Mouse (Mus musculus) MEL (cell line): ENCODE results near the gene Rps15. TPM values are rescaled to one million over a fixed set of nuclear protein-coding genes. Genes with fewer than 3 reads are reported as not detected.

Experiments
- DNase-seq: peaks from one replicate; pipeline ENCODE4 v3.0.0; 2011; ENCODE audit warnings: low read depth, low spot score
- H3K27ac ChIP-seq: 2 replicates; pipeline ENCODE4 v1.5.1; 2012; ENCODE audit warnings: low read depth, mild to moderate bottlenecking, control low read depth, low read length, moderate library complexity; ENCODE audit not compliant: control insufficient read depth
- H3K27me3 ChIP-seq, 2 experiments: fragments of 150-350 bp in 1 of 2; sonication (generic) in 1 of 2; 2 replicates each; pipeline ENCODE4 v1.6.1; 2012; ENCODE audit warnings: low read length in 2 of 2, mild to moderate bottlenecking in 2 of 2, improper control_type of control experiment in 1 of 2, moderate library complexity in 1 of 2; ENCODE audit not compliant: insufficient read depth in 2 of 2, control insufficient read depth in 1 of 2
- H3K36me3 ChIP-seq, 2 experiments: 2 replicates each; pipeline ENCODE4 v1.6.1; 2012 to 2014; ENCODE audit warnings: low read length in 2 of 2, improper control_type of control experiment in 1 of 2, inconsistent platforms in 1 of 2, mild to moderate bottlenecking in 1 of 2; ENCODE audit not compliant: insufficient read depth in 2 of 2, control insufficient read depth in 1 of 2
- H3K4me1 ChIP-seq, 2 experiments: fragments of 150-350 bp in 1 of 2; sonication (generic) in 1 of 2; 2 replicates each; pipeline ENCODE4 v1.6.1; 2012; ENCODE audit warnings: low read length in 2 of 2, improper control_type of control experiment in 1 of 2, mild to moderate bottlenecking in 1 of 2; ENCODE audit not compliant: insufficient read depth in 2 of 2, control insufficient read depth in 1 of 2
- H3K4me3 ChIP-seq, 2 experiments: fragments of 150-350 bp in 1 of 2; sonication (generic) in 1 of 2; 2 replicates each; pipeline ENCODE4 v1.5.1; 2012; ENCODE audit warnings: low read depth in 2 of 2, low read length in 2 of 2, mild to moderate bottlenecking in 2 of 2, moderate library complexity in 2 of 2, control low read depth in 1 of 2, improper control_type of control experiment in 1 of 2; ENCODE audit not compliant: control insufficient read depth in 1 of 2, insufficient read depth in 1 of 2
- H3K79me2 ChIP-seq: 2 replicates; pipeline ENCODE4 v1.6.1; 2012; ENCODE audit warnings: mild to moderate bottlenecking, low read length, moderate library complexity; ENCODE audit not compliant: control insufficient read depth, poor library complexity, insufficient read depth
- H3K9ac ChIP-seq: 2 replicates; pipeline ENCODE4 v1.6.1; 2012; ENCODE audit warnings: low read depth, mild to moderate bottlenecking, control low read depth, low read length, moderate library complexity; ENCODE audit not compliant: control insufficient read depth, poor library complexity, severe bottlenecking
- H3K9me3 ChIP-seq: fragments of 150-350 bp; sonication (generic); replicated peaks from 2 replicates; pipeline ENCODE4 v1.6.1; 2012; ENCODE audit warnings: mild to moderate bottlenecking, low read length, improper control_type of control experiment, moderate library complexity; ENCODE audit not compliant: insufficient read depth
- JUND ChIP-seq: IDR thresholded peaks from 2 replicates; pipeline ENCODE4 v1.6.1; 2011; ENCODE audit warnings: low read depth, mild to moderate bottlenecking, improper control_type of control experiment, low read length
- MAFK ChIP-seq: IDR thresholded peaks from 2 replicates; pipeline ENCODE4 v1.6.1; 2011; ENCODE audit warnings: low read depth, mild to moderate bottlenecking, low read length, improper control_type of control experiment, borderline replicate concordance
- POLR2A ChIP-seq, 2 experiments: IDR thresholded peaks; 2 replicates each; pipeline ENCODE4 v1.6.1; 2011 to 2012; ENCODE audit warnings: low read length in 2 of 2, mild to moderate bottlenecking in 2 of 2, control low read depth in 1 of 2, improper control_type of control experiment in 1 of 2, low read depth in 1 of 2, moderate library complexity in 1 of 2; ENCODE audit not compliant: control insufficient read depth in 1 of 2, insufficient read depth in 1 of 2, poor library complexity in 1 of 2
- SIN3A ChIP-seq: IDR thresholded peaks from 2 replicates; pipeline ENCODE4 v1.6.1; 2012; ENCODE audit warnings: low read length, improper control_type of control experiment, inconsistent platforms
- TAL1 ChIP-seq: IDR thresholded peaks from 2 replicates; pipeline ENCODE4 v1.6.1; 2012; ENCODE audit warnings: mild to moderate bottlenecking, inconsistent platforms, low read length, moderate library complexity, mixed read lengths
- ZKSCAN1 ChIP-seq: IDR thresholded peaks from 2 replicates; pipeline ENCODE4 v1.6.1; 2012; ENCODE audit warnings: low read depth, mild to moderate bottlenecking, inconsistent platforms, low read length, improper control_type of control experiment, moderate library complexity
- polyA plus RNA-seq, 2 experiments: library from polyadenylated mRNA; stranded (reverse) in 1 of 2; unstranded in 1 of 2; fragments of >175 nt in 1 of 2; fragments of >200 nt in 1 of 2; gene quantifications; 2 replicates each; pipeline versions ENCODE4 v1.2.1 to v1.2.4; 2012; ENCODE audit warnings: low replicate concordance in 2 of 2, low read depth in 1 of 2; ENCODE audit not compliant: insufficient read length in 2 of 2, insufficient read depth in 1 of 2, missing spikeins in 1 of 2
- total RNA-seq: library from RNA; depleted of rRNA; stranded (reverse); fragments of 300-350 nt; gene quantifications from 2 replicates; pipeline ENCODE4 v1.2.3, GENCODE M21; 2012

The Rps15 gene
- total and polyA plus RNA-seq, 3 experiments: 1,331 to 4,320 (median 3,905) TPM

- no peaks in the 10 kb centered on the region for H3K9me3 ChIP-seq
- peaks cover 80% of the 10 kb centered on the region for H3K79me2 ChIP-seq
- peaks cover 3 to 20% of the 10 kb centered on the region in 2 experiments; a peak in 2 of 4 replicates for H3K4me1 ChIP-seq
- no peak for DNase-seq
- H3K4me3 ChIP-seq: no peak overlapping the region
- no peak for TF ChIP-seq MAFK
- no peak for TF ChIP-seq TAL1
- H3K9ac ChIP-seq: no peak overlapping the region
- H3K36me3 ChIP-seq: peaks cover 4 to 21% of the 10 kb centered on the region in 2 experiments
- no peak overlapping the region for H3K27ac ChIP-seq
- no peaks in the 10 kb centered on the region for H3K27me3 ChIP-seq
Observed at GRCm38 (mm10) chr10:80270099-80270498, 22.2 kb upstream of the Rps15 start.

GRCm38 (mm10) chr10:80270734-80271181 lies 21.5 kb upstream of the Rps15 start:
- TF ChIP-seq TAL1: peak; percentile 35
- no peak for TF ChIP-seq JUND
- Histone ChIP-seq H3K27me3 (no peaks in the 10 kb centered on the region), H3K9me3 (no peaks in the 10 kb centered on the region), H3K9ac (no peak overlapping the region), H3K36me3 (peaks cover 4 to 20% of the 10 kb centered on the region in 2 experiments), H3K4me3 (no peak overlapping the region), H3K79me2 (peaks cover 74% of the 10 kb centered on the region), H3K27ac (no peak overlapping the region; the same call in 1 of the 2 replicates), H3K4me1 (peaks cover 3 to 18% of the 10 kb centered on the region in 2 experiments; a peak in 2 of 4 replicates)
- DNase-seq: peak; percentile 34

- TF ChIP-seq POLR2A (IDR thresholded peaks at IDR 0.05; ENCODE audit: control insufficient read depth in 1 of 2, insufficient read depth in 1 of 2, low read depth in 1 of 2, low read length in 2 of 2, poor library complexity in 1 of 2): no peak
- Histone ChIP-seq H3K27me3 (no peaks in the 10 kb centered on the region), H3K9ac (no peak overlapping the region), H3K27ac (no peak overlapping the region), H3K79me2 (peaks cover 68% of the 10 kb centered on the region), H3K4me3 (no peak overlapping the region), H3K9me3 (no peaks in the 10 kb centered on the region), H3K4me1 (peaks cover 3 to 14% of the 10 kb centered on the region in 2 experiments; a peak in 2 of 4 replicates), H3K36me3 (peaks cover 4 to 16% of the 10 kb centered on the region in 2 experiments)
- DNase-seq: no peak
Observed at GRCm38 (mm10) chr10:80271186-80271843, 20.9 kb upstream of the Rps15 start.

GRCm38 (mm10) chr10:80271870-80272585 lies 20.2 kb upstream of the Rps15 start:
- H3K27me3 ChIP-seq: no peaks in the 10 kb centered on the region
- H3K79me2 ChIP-seq: peaks cover 62% of the 10 kb centered on the region
- H3K4me3 ChIP-seq: no peak overlapping the region
- H3K4me1 ChIP-seq: peaks cover 3 to 9% of the 10 kb centered on the region in 2 experiments; a peak in 2 of 4 replicates
- DNase-seq: no peak
- H3K9ac ChIP-seq: no peak overlapping the region
- TF ChIP-seq SIN3A (no peak), ZKSCAN1 (no peak)
- no peaks in the 10 kb centered on the region for H3K9me3 ChIP-seq
- H3K27ac ChIP-seq: no peak overlapping the region
- peaks cover 4 to 9% of the 10 kb centered on the region in 2 experiments for H3K36me3 ChIP-seq
